Mouse (Mus musculus): ENCODE measurements around the gene Ganc. TPM values are rescaled to one million over a fixed set of nuclear protein-coding genes. Genes with fewer than 3 reads are reported as not detected.

The Ganc gene
- polyA plus RNA-seq (2014; fragmentation: Nextera tagmentation; extraction: Ambion mirVana): 7.0 and 9.0 TPM in 2 replicates

GRCm38 (mm10) chr2:120403653-120403985, at the start of gene Ganc:
Gene Ganc, plus strand, starts transcription at chr2:120403896.
- no peaks in the 10 kb centered on the region for H3K27me3 ChIP-seq (ENCODE audit: control insufficient read depth, insufficient read depth, low read length)
- under 1% methylated on average over 17 of the region's 17 CpGs for WGBS (ENCODE audit: insufficient replicate concordance)
- peak; percentile 66; the same call in 1 of the 2 replicates for ATAC-seq (replicated peaks; ENCODE audit: insufficient number of reproducible peaks, low FRiP score, low TSS enrichment)

GRCm38 (mm10) chr2:120360425-120360824, 43.3 kb upstream of the Ganc start:
- Histone ChIP-seq H3K27me3 (ENCODE audit: control insufficient read depth, insufficient read depth, low read length) (no peaks in the 10 kb centered on the region), H3K4me3 (ENCODE audit: low read depth, low read length) (no peak overlapping the region), H3K9ac (ENCODE audit: low read depth, low read length) (no peak overlapping the region), H3K9me3 (replicated peaks; ENCODE audit: control insufficient read depth, low read length) (no peaks in the 10 kb centered on the region), H3K36me3 (ENCODE audit: control insufficient read depth, insufficient read depth, low read length) (peaks cover 19% of the 10 kb centered on the region), H3K27ac (ENCODE audit: low read depth, low read length) (no peak overlapping the region), H3K4me2 (no peak overlapping the region), H3K4me1 (ENCODE audit: control insufficient read depth, insufficient read depth, low read length) (no peaks in the 10 kb centered on the region)
- 91% methylated on average over 1 of the region's 1 CpGs for WGBS (ENCODE audit: insufficient replicate concordance)
- no peak for ATAC-seq (replicated peaks; ENCODE audit: insufficient number of reproducible peaks, low FRiP score, low TSS enrichment)

More at GRCm38 (mm10) chr2:120403653-120403985, at the start of gene Ganc:
- Histone ChIP-seq H3K4me3 (ENCODE audit: low read depth, low read length) (peak within 1 kb of the TSS; percentile 93), H3K9ac (ENCODE audit: low read depth, low read length) (peak within 1 kb of the TSS; percentile 91), H3K4me2 (peak within 1 kb of the TSS; percentile 80), H3K27ac (ENCODE audit: low read depth, low read length) (peak within 1 kb of the TSS; percentile 98), H3K9me3 (replicated peaks; ENCODE audit: control insufficient read depth, low read length) (no peaks in the 10 kb centered on the region), H3K4me1 (ENCODE audit: control insufficient read depth, insufficient read depth, low read length) (peaks cover 3% of the 10 kb centered on the region; the same call in 1 of the 2 replicates), H3K36me3 (ENCODE audit: control insufficient read depth, insufficient read depth, low read length) (no peaks in the 10 kb centered on the region)

- Histone ChIP-seq H3K4me2 (no peak overlapping the region), H3K4me1 (ENCODE audit: control insufficient read depth, insufficient read depth, low read length) (no peaks in the 10 kb centered on the region), H3K9me3 (replicated peaks; ENCODE audit: control insufficient read depth, low read length) (no peaks in the 10 kb centered on the region), H3K9ac (ENCODE audit: low read depth, low read length) (no peak overlapping the region), H3K27me3 (ENCODE audit: control insufficient read depth, insufficient read depth, low read length) (no peaks in the 10 kb centered on the region), H3K36me3 (ENCODE audit: control insufficient read depth, insufficient read depth, low read length) (peaks cover 32% of the 10 kb centered on the region), H3K4me3 (ENCODE audit: low read depth, low read length) (no peak overlapping the region), H3K27ac (ENCODE audit: low read depth, low read length) (no peak overlapping the region)
- ATAC-seq (replicated peaks; ENCODE audit: insufficient number of reproducible peaks, low FRiP score, low TSS enrichment): no peak
- 93% methylated on average over 3 of the region's 3 CpGs for WGBS (ENCODE audit: insufficient replicate concordance)
Measured at GRCm38 (mm10) chr2:120366501-120366900, 37.2 kb upstream of the Ganc start.

- H3K4me3 ChIP-seq (ENCODE audit: low read depth, low read length): no peak overlapping the region
- WGBS (ENCODE audit: insufficient replicate concordance): 96% methylated on average over 4 of the region's 4 CpGs
- no peak overlapping the region for H3K4me2 ChIP-seq
- H3K9ac ChIP-seq (ENCODE audit: low read depth, low read length): no peak overlapping the region
- H3K36me3 ChIP-seq (ENCODE audit: control insufficient read depth, insufficient read depth, low read length): peaks cover 27% of the 10 kb centered on the region
- ATAC-seq (replicated peaks; ENCODE audit: insufficient number of reproducible peaks, low FRiP score, low TSS enrichment): no peak
- H3K27ac ChIP-seq (ENCODE audit: low read depth, low read length): no peak overlapping the region
- H3K4me1 ChIP-seq (ENCODE audit: control insufficient read depth, insufficient read depth, low read length): no peaks in the 10 kb centered on the region
- no peaks in the 10 kb centered on the region for H3K27me3 ChIP-seq (ENCODE audit: control insufficient read depth, insufficient read depth, low read length)
- no peaks in the 10 kb centered on the region for H3K9me3 ChIP-seq (replicated peaks; ENCODE audit: control insufficient read depth, low read length)
Measured at GRCm38 (mm10) chr2:120367416-120368207, 36.1 kb upstream of the Ganc start.

GRCm38 (mm10) chr2:120373858-120374257, 29.8 kb upstream of the Ganc start:
- Histone ChIP-seq H3K36me3 (ENCODE audit: control insufficient read depth, insufficient read depth, low read length) (peaks cover 20% of the 10 kb centered on the region), H3K4me1 (ENCODE audit: control insufficient read depth, insufficient read depth, low read length) (no peaks in the 10 kb centered on the region), H3K27me3 (ENCODE audit: control insufficient read depth, insufficient read depth, low read length) (no peaks in the 10 kb centered on the region), H3K9ac (ENCODE audit: low read depth, low read length) (no peak overlapping the region), H3K27ac (ENCODE audit: low read depth, low read length) (no peak overlapping the region), H3K4me2 (no peak overlapping the region), H3K9me3 (replicated peaks; ENCODE audit: control insufficient read depth, low read length) (no peaks in the 10 kb centered on the region), H3K4me3 (ENCODE audit: low read depth, low read length) (no peak overlapping the region)
- ATAC-seq (replicated peaks; ENCODE audit: insufficient number of reproducible peaks, low FRiP score, low TSS enrichment): no peak
- WGBS (ENCODE audit: insufficient replicate concordance): 84% methylated on average over 4 of the region's 4 CpGs

- no peak for ATAC-seq (replicated peaks; ENCODE audit: insufficient number of reproducible peaks, low FRiP score, low TSS enrichment)
- WGBS (ENCODE audit: insufficient replicate concordance): 88% methylated on average over 1 of the region's 1 CpGs
- H3K27ac ChIP-seq (ENCODE audit: low read depth, low read length): no peak overlapping the region
- peaks cover 19% of the 10 kb centered on the region for H3K36me3 ChIP-seq (ENCODE audit: control insufficient read depth, insufficient read depth, low read length)
- no peak overlapping the region for H3K4me2 ChIP-seq
- H3K9ac ChIP-seq (ENCODE audit: low read depth, low read length): no peak overlapping the region
- no peaks in the 10 kb centered on the region for H3K9me3 ChIP-seq (replicated peaks; ENCODE audit: control insufficient read depth, low read length)
- no peaks in the 10 kb centered on the region for H3K4me1 ChIP-seq (ENCODE audit: control insufficient read depth, insufficient read depth, low read length)
- no peak overlapping the region for H3K4me3 ChIP-seq (ENCODE audit: low read depth, low read length)
- H3K27me3 ChIP-seq (ENCODE audit: control insufficient read depth, insufficient read depth, low read length): no peaks in the 10 kb centered on the region
Measured at GRCm38 (mm10) chr2:120386264-120386663, 17.4 kb upstream of the Ganc start.

GRCm38 (mm10) chr2:120387291-120387690, 16.4 kb upstream of the Ganc start:
- H3K4me3 ChIP-seq (ENCODE audit: low read depth, low read length): no peak overlapping the region
- WGBS (ENCODE audit: insufficient replicate concordance): 96% methylated on average over 1 of the region's 1 CpGs
- no peak for ATAC-seq (replicated peaks; ENCODE audit: insufficient number of reproducible peaks, low FRiP score, low TSS enrichment)
- peaks cover 17% of the 10 kb centered on the region for H3K36me3 ChIP-seq (ENCODE audit: control insufficient read depth, insufficient read depth, low read length)
- H3K27ac ChIP-seq (ENCODE audit: low read depth, low read length): no peak overlapping the region
- H3K4me2 ChIP-seq: no peak overlapping the region
- H3K9ac ChIP-seq (ENCODE audit: low read depth, low read length): no peak overlapping the region
- no peaks in the 10 kb centered on the region for H3K27me3 ChIP-seq (ENCODE audit: control insufficient read depth, insufficient read depth, low read length)
- no peaks in the 10 kb centered on the region for H3K4me1 ChIP-seq (ENCODE audit: control insufficient read depth, insufficient read depth, low read length)
- no peaks in the 10 kb centered on the region for H3K9me3 ChIP-seq (replicated peaks; ENCODE audit: control insufficient read depth, low read length)

GRCm38 (mm10) chr2:120389376-120389775, 14.3 kb upstream of the Ganc start:
- Histone ChIP-seq H3K4me3 (ENCODE audit: low read depth, low read length) (no peak overlapping the region), H3K27ac (ENCODE audit: low read depth, low read length) (no peak overlapping the region), H3K9me3 (replicated peaks; ENCODE audit: control insufficient read depth, low read length) (no peaks in the 10 kb centered on the region), H3K27me3 (ENCODE audit: control insufficient read depth, insufficient read depth, low read length) (no peaks in the 10 kb centered on the region), H3K4me2 (no peak overlapping the region), H3K9ac (ENCODE audit: low read depth, low read length) (no peak overlapping the region), H3K36me3 (ENCODE audit: control insufficient read depth, insufficient read depth, low read length) (peaks cover 9% of the 10 kb centered on the region), H3K4me1 (ENCODE audit: control insufficient read depth, insufficient read depth, low read length) (no peaks in the 10 kb centered on the region)
- 71% methylated on average over 3 of the region's 3 CpGs for WGBS (ENCODE audit: insufficient replicate concordance)
- ATAC-seq (replicated peaks; ENCODE audit: insufficient number of reproducible peaks, low FRiP score, low TSS enrichment): no peak

- no peak overlapping the region for H3K4me3 ChIP-seq (ENCODE audit: low read depth, low read length)
- H3K36me3 ChIP-seq (ENCODE audit: control insufficient read depth, insufficient read depth, low read length): peaks cover 7% of the 10 kb centered on the region
- no peak for ATAC-seq (replicated peaks; ENCODE audit: insufficient number of reproducible peaks, low FRiP score, low TSS enrichment)
- no peaks in the 10 kb centered on the region for H3K9me3 ChIP-seq (replicated peaks; ENCODE audit: control insufficient read depth, low read length)
- no peak overlapping the region for H3K27ac ChIP-seq (ENCODE audit: low read depth, low read length)
- WGBS (ENCODE audit: insufficient replicate concordance): 79% methylated on average over 1 of the region's 1 CpGs
- H3K4me2 ChIP-seq: no peak overlapping the region
- H3K27me3 ChIP-seq (ENCODE audit: control insufficient read depth, insufficient read depth, low read length): no peaks in the 10 kb centered on the region
- no peak overlapping the region for H3K9ac ChIP-seq (ENCODE audit: low read depth, low read length)
- H3K4me1 ChIP-seq (ENCODE audit: control insufficient read depth, insufficient read depth, low read length): no peaks in the 10 kb centered on the region
Measured at GRCm38 (mm10) chr2:120390934-120391333, 12.8 kb upstream of the Ganc start.

Measured in heart, embryonic 11.5 days (tissue).